Mouse (Mus musculus) midbrain, embryonic 14.5 days (tissue): Measurements from ENCODE around the gene Olfr1122. TPM values are rescaled to one million over a fixed set of nuclear protein-coding genes. Genes with fewer than 3 reads are reported as not detected.

ENCODE experiments used
- ATAC-seq: fragments of 200-750 bp; cut with Nextera tagmentation; 2 replicates; pipeline ENCODE4 v1.8.0; 2017; ENCODE audit warnings: moderate number of reproducible peaks, moderate library complexity; ENCODE audit not compliant: low FRiP score, low TSS enrichment
- DNase-seq: peaks from one replicate; pipeline ENCODE4 v3.0.0-alpha.2; 2015
- H3K27ac ChIP-seq: fragments of 300-500 bp; sonication (generic); replicated peaks from 2 replicates; pipeline ENCODE4 v1.5.1; 2014; ENCODE audit warnings: mild to moderate bottlenecking, low read depth, low read length, moderate library complexity
- H3K27me3 ChIP-seq: fragments of 300-500 bp; sonication (generic); 2 replicates; pipeline ENCODE4 v1.6.1; 2014; ENCODE audit warnings: low read length, control low read depth, mixed read lengths; ENCODE audit not compliant: control insufficient read depth, insufficient read depth
- H3K36me3 ChIP-seq: fragments of 300-500 bp; sonication (generic); 2 replicates; pipeline ENCODE4 v1.6.1; 2014; ENCODE audit warnings: low read length, control low read depth; ENCODE audit not compliant: control insufficient read depth, insufficient read depth
- H3K4me1 ChIP-seq: fragments of 300-500 bp; sonication (generic); 2 replicates; pipeline ENCODE4 v1.6.1; 2014; ENCODE audit warnings: mild to moderate bottlenecking, antibody characterized with exemption, low read length, control low read depth; ENCODE audit not compliant: control insufficient read depth, insufficient read depth
- H3K4me2 ChIP-seq: fragments of 300-500 bp; sonication (generic); 2 replicates; pipeline ENCODE4 v1.6.1; 2014; ENCODE audit warnings: mild to moderate bottlenecking, low read length, moderate library complexity
- H3K4me3 ChIP-seq: fragments of 300-500 bp; sonication (generic); replicated peaks from 2 replicates; pipeline ENCODE4 v1.5.1; 2014; ENCODE audit warnings: low read depth, low read length
- H3K9ac ChIP-seq: fragments of 300-500 bp; sonication (generic); replicated peaks from 2 replicates; pipeline ENCODE4 v1.6.1; 2014; ENCODE audit warnings: mild to moderate bottlenecking, low read length, moderate library complexity
- H3K9me3 ChIP-seq: fragments of 300-500 bp; sonication (generic); 2 replicates; pipeline ENCODE4 v1.6.1; 2016; ENCODE audit warnings: low read length, control low read depth, mixed read lengths; ENCODE audit not compliant: control insufficient read depth
- WGBS: fragments of 180-500 bp; shearing (Covaris S2); extraction: QIAGEN DNeasy Blood & Tissue Kit; methylation state at CpG from one replicate; pipeline ENCODE4 v1.1.7; 2014; 5-methylcytosine and 5-hydroxymethylcytosine counted together
- polyA plus RNA-seq: library from polyadenylated mRNA; unstranded; fragments of >200 nt; fragmentation: Nextera tagmentation; extraction: Ambion mirVana; gene quantifications from 2 replicates; pipeline ENCODE4 v1.2.1, GENCODE M21; 2014

Olfr1122 gene
- polyA plus RNA-seq, 1 experiment from 2014 or later: not detected

DNA sequence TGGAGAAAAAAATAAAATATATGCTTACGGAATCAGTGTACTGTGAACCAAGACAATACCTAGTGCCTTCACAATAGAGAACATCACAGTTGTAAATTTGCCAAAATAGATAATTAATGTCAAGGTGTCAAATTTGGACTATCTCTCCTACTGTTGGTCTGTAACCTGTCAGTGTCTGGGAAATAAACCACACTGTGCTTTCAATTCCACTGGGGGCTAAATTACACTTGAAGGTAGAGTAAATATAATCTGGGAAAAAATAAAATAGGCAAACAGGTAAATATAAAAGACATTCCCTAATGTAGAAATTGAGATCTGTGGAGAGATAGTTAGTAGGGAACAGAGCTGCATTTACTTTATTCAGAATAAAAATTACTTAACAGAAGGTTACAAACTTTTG lies 44.3 kb downstream of the Olfr1122 start, which contains the start of gene Olfr1124:
Gene Olfr1124 (plus strand): TSS at position 301 of the 400 bp plus-strand sequence.
- ATAC-seq (no peak), DNase-seq (no peak)
- no peak within 1 kb of the TSS for H3K27ac ChIP-seq
- no peak within 1 kb of the TSS for H3K9ac ChIP-seq
- no peaks in the 10 kb centered on the region for H3K4me1 ChIP-seq
- H3K9me3 ChIP-seq: no peaks in the 10 kb centered on the region
- whole genome bisulfite sequencing: 89% methylated on average over 1 of the region's 1 CpGs
- H3K4me2 ChIP-seq: no peak within 1 kb of the TSS
- no peak within 1 kb of the TSS for H3K4me3 ChIP-seq
- no peaks in the 10 kb centered on the region for H3K27me3 ChIP-seq
- H3K36me3 ChIP-seq: no peaks in the 10 kb centered on the region

DNA sequence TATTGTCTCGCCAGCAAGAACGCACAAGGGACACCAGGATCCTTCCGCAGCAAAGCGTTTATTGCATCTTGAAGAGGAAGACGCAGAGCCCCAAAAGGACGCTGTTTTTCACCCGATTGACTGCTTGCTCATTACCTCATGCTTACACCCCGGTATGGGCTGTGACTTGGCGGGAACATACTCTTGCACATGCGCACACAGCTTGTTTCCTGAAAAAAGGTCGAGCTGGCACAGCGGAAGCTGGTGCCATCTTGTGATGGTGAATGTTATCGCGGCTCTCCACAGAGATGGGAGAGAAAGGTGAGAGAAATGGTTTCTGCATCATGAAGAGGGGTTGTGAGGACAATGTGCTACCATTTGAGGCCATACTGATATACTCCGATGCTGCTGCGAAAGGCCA lies 52.1 kb downstream of the Olfr1122 start:
- ATAC-seq (no peak), DNase-seq (no peak)
- no peak overlapping the region for H3K4me3 ChIP-seq
- no peaks in the 10 kb centered on the region for H3K36me3 ChIP-seq
- H3K4me1 ChIP-seq: no peaks in the 10 kb centered on the region
- H3K9ac ChIP-seq: no peak overlapping the region
- no peaks in the 10 kb centered on the region for H3K27me3 ChIP-seq
- no peak overlapping the region for H3K27ac ChIP-seq
- 90% methylated on average over 16 of the region's 16 CpGs for WGBS
- H3K4me2 ChIP-seq: no peak overlapping the region
- no peaks in the 10 kb centered on the region for H3K9me3 ChIP-seq

Other genes starting within 250 kb of the Olfr1122 start
- gene Olfr1110, start 245.5 kb upstream of the Olfr1122 start, polyA plus RNA-seq: not detected in 2 replicates
- gene Olfr1111, start 233.2 kb upstream of the Olfr1122 start, polyA plus RNA-seq: not detected in 2 replicates
- not detected in 2 replicates for gene Olfr1112, start 198.1 kb upstream of the Olfr1122 start, polyA plus RNA-seq
- not detected in 2 replicates for gene Olfr1113, start 176.9 kb upstream of the Olfr1122 start, polyA plus RNA-seq
- gene Olfr1115, start 137.8 kb upstream of the Olfr1122 start, polyA plus RNA-seq: not detected in 2 replicates
- gene Olfr1116, start 118.3 kb upstream of the Olfr1122 start, polyA plus RNA-seq: not detected in 2 replicates
- not detected in 2 replicates for gene Olfr1118, start 78.3 kb upstream of the Olfr1122 start, polyA plus RNA-seq
- not detected in 2 replicates for gene Olfr1120, start 31.0 kb upstream of the Olfr1122 start, polyA plus RNA-seq
- gene Olfr1121, start 16.0 kb upstream of the Olfr1122 start, polyA plus RNA-seq: not detected in 2 replicates
- not detected in 2 replicates for gene Olfr1123, start 30.8 kb downstream of the Olfr1122 start, polyA plus RNA-seq
- not detected in 2 replicates for gene Olfr1124, start 44.4 kb downstream of the Olfr1122 start, polyA plus RNA-seq
- gene Olfr1126, start 68.1 kb downstream of the Olfr1122 start, polyA plus RNA-seq: not detected in 2 replicates
- not detected in 2 replicates for gene Pramel7, start 111.2 kb downstream of the Olfr1122 start, polyA plus RNA-seq
- gene Pramel6, start 120.7 kb downstream of the Olfr1122 start, polyA plus RNA-seq: not detected in 2 replicates
- not detected in 2 replicates for gene Olfr153, start 145.9 kb downstream of the Olfr1122 start, polyA plus RNA-seq
- not detected in 2 replicates for gene Olfr1128, start 159.7 kb downstream of the Olfr1122 start, polyA plus RNA-seq
- not detected in 2 replicates for gene Olfr1129, start 188.1 kb downstream of the Olfr1122 start, polyA plus RNA-seq
- gene Olfr1130, start 220.4 kb downstream of the Olfr1122 start, polyA plus RNA-seq: not detected in 2 replicates
- gene Olfr1131, start 241.3 kb downstream of the Olfr1122 start, polyA plus RNA-seq: not detected in 2 replicates